Mouse (Mus musculus) heart, postnatal 0 days (tissue): Measurements from ENCODE around the gene Btbd18.

ENCODE experiments used
- CTCF ChIP-seq: IDR thresholded peaks from 2 replicates; pipeline ENCODE4 v1.5.1; 2016; ENCODE audit warnings: antibody characterized with exemption, control low read depth, low read depth
- EP300 ChIP-seq: IDR thresholded peaks from 2 replicates; pipeline ENCODE4 v1.6.1; 2016; ENCODE audit warnings: antibody characterized with exemption, low read depth

- TF ChIP-seq CTCF (no peak), EP300 (no peak)
Observed at GRCm38 (mm10) chr2:84649674-84650073, 9.2 kb upstream of the Btbd18 start.
